Mouse (Mus musculus) forebrain, embryonic 15.5 days (tissue): ENCODE data around the gene Slc45a1. TPM values are rescaled to one million over a fixed set of nuclear protein-coding genes. Genes with fewer than 3 reads are reported as not detected.

ENCODE experiments used
- ATAC-seq: fragments of 200-750 bp; cut with Nextera tagmentation; replicated peaks from 2 replicates; pipeline ENCODE4 v1.8.0; 2017; ENCODE audit warnings: mild to moderate bottlenecking, moderate TSS enrichment, moderate library complexity
- H3K27ac ChIP-seq: fragments of 300-500 bp; sonication (generic); replicated peaks from 2 replicates; pipeline ENCODE4 v1.5.1; 2015; ENCODE audit warnings: mild to moderate bottlenecking, inconsistent platforms
- H3K27me3 ChIP-seq: fragments of 300-500 bp; sonication (generic); 2 replicates; pipeline ENCODE4 v1.6.1; 2015; ENCODE audit warnings: inconsistent platforms
- H3K36me3 ChIP-seq: fragments of 300-500 bp; sonication (generic); 2 replicates; pipeline ENCODE4 v1.6.1; 2015; ENCODE audit warnings: mild to moderate bottlenecking, inconsistent platforms
- H3K4me1 ChIP-seq: fragments of 300-500 bp; sonication (generic); 2 replicates; pipeline ENCODE4 v1.6.1; 2015; ENCODE audit warnings: inconsistent platforms
- H3K4me2 ChIP-seq: fragments of 300-500 bp; sonication (generic); replicated peaks from 2 replicates; pipeline ENCODE4 v1.6.1; 2015; ENCODE audit warnings: mild to moderate bottlenecking, inconsistent platforms
- H3K4me3 ChIP-seq: fragments of 300-500 bp; sonication (generic); 2 replicates; pipeline ENCODE4 v1.5.1; 2015; ENCODE audit warnings: mild to moderate bottlenecking, inconsistent platforms
- H3K9ac ChIP-seq: fragments of 300-500 bp; sonication (generic); replicated peaks from 2 replicates; pipeline ENCODE4 v1.6.1; 2015; ENCODE audit warnings: mild to moderate bottlenecking, inconsistent platforms
- H3K9me3 ChIP-seq: fragments of 300-500 bp; sonication (generic); 2 replicates; pipeline ENCODE4 v1.6.1; 2016; ENCODE audit warnings: inconsistent platforms
- WGBS: fragments of 180-500 bp; shearing (Covaris S2); methylation state at CpG from one replicate; pipeline ENCODE4 v1.1.7; 2015; ENCODE audit warnings: mixed read lengths; 5-methylcytosine and 5-hydroxymethylcytosine counted together
- polyA plus RNA-seq: library from polyadenylated mRNA; unstranded; fragments of >200 nt; fragmentation: Nextera tagmentation; extraction: Ambion mirVana; gene quantifications from 2 replicates; pipeline ENCODE4 v1.2.1, GENCODE M21; 2015

Gene Slc45a1
- polyA plus RNA-seq, 1 experiment from 2014 or later = 19.0 TPM

- no peak overlapping the region for H3K4me2 ChIP-seq
- H3K36me3 ChIP-seq = no peaks in the 10 kb centered on the region
- peaks cover 16% of the 10 kb centered on the region for H3K4me1 ChIP-seq
- no peak overlapping the region for H3K4me3 ChIP-seq
- ATAC-seq = peak; percentile 51; the same call in 1 of the 2 replicates
- H3K27ac ChIP-seq = no peak overlapping the region; the same call in 1 of the 2 replicates
- H3K9me3 ChIP-seq = no peaks in the 10 kb centered on the region
- WGBS = 79% methylated on average over 1 of the region's 1 CpGs
- no peak overlapping the region for H3K9ac ChIP-seq
- no peaks in the 10 kb centered on the region for H3K27me3 ChIP-seq
Measured at GRCm38 (mm10) chr4:150598686-150599085, 53.3 kb downstream of the Slc45a1 start.

- Histone ChIP-seq H3K4me1 (peaks cover 17% of the 10 kb centered on the region), H3K36me3 (no peaks in the 10 kb centered on the region), H3K9ac (no peak overlapping the region), H3K4me3 (no peak overlapping the region), H3K27ac (no peak overlapping the region), H3K9me3 (no peaks in the 10 kb centered on the region), H3K27me3 (no peaks in the 10 kb centered on the region), H3K4me2 (no peak overlapping the region)
- ATAC-seq = no peak
- WGBS = 88% methylated on average over 5 of the region's 5 CpGs
Measured at GRCm38 (mm10) chr4:150595991-150596390, 56.0 kb downstream of the Slc45a1 start.

GRCm38 (mm10) chr4:150595071-150595470 lies 56.9 kb downstream of the Slc45a1 start:
- no peak for ATAC-seq
- Histone ChIP-seq H3K27ac (no peak overlapping the region), H3K36me3 (no peaks in the 10 kb centered on the region), H3K9ac (no peak overlapping the region), H3K9me3 (no peaks in the 10 kb centered on the region), H3K4me2 (no peak overlapping the region), H3K4me3 (no peak overlapping the region), H3K4me1 (peaks cover 21% of the 10 kb centered on the region), H3K27me3 (no peaks in the 10 kb centered on the region)
- WGBS = 85% methylated on average over 3 of the region's 3 CpGs

GRCm38 (mm10) chr4:150594298-150594829 lies 57.6 kb downstream of the Slc45a1 start:
- no peaks in the 10 kb centered on the region for H3K9me3 ChIP-seq
- WGBS = 94% methylated on average over 4 of the region's 4 CpGs
- no peak overlapping the region for H3K27ac ChIP-seq
- no peak for ATAC-seq
- peaks cover 16% of the 10 kb centered on the region for H3K4me1 ChIP-seq
- no peaks in the 10 kb centered on the region for H3K36me3 ChIP-seq
- H3K27me3 ChIP-seq = no peaks in the 10 kb centered on the region
- H3K4me3 ChIP-seq = no peak overlapping the region
- H3K4me2 ChIP-seq = no peak overlapping the region
- H3K9ac ChIP-seq = no peak overlapping the region

GRCm38 (mm10) chr4:150593473-150594217 lies 58.3 kb downstream of the Slc45a1 start:
- Histone ChIP-seq H3K27ac (no peak overlapping the region), H3K4me1 (peaks cover 10% of the 10 kb centered on the region; the same call in 1 of the 2 replicates), H3K27me3 (no peaks in the 10 kb centered on the region), H3K9ac (no peak overlapping the region), H3K36me3 (no peaks in the 10 kb centered on the region), H3K9me3 (no peaks in the 10 kb centered on the region), H3K4me2 (no peak overlapping the region), H3K4me3 (no peak overlapping the region)
- ATAC-seq = no peak
- 84% methylated on average over 4 of the region's 4 CpGs for WGBS

GRCm38 (mm10) chr4:150592087-150592486 lies 59.9 kb downstream of the Slc45a1 start:
- Histone ChIP-seq H3K27me3 (no peaks in the 10 kb centered on the region), H3K9ac (no peak overlapping the region), H3K9me3 (no peaks in the 10 kb centered on the region), H3K4me2 (no peak overlapping the region), H3K36me3 (no peaks in the 10 kb centered on the region), H3K27ac (no peak overlapping the region), H3K4me3 (no peak overlapping the region), H3K4me1 (peaks cover 12% of the 10 kb centered on the region)
- 87% methylated on average over 6 of the region's 6 CpGs for WGBS
- ATAC-seq = no peak

GRCm38 (mm10) chr4:150591602-150592001 lies 60.4 kb downstream of the Slc45a1 start:
- ATAC-seq = no peak
- H3K4me3 ChIP-seq = no peak overlapping the region

GRCm38 (mm10) chr4:150590621-150591282 lies 61.2 kb downstream of the Slc45a1 start:
- H3K27ac ChIP-seq = no peak overlapping the region
- peaks cover 17% of the 10 kb centered on the region for H3K4me1 ChIP-seq
- no peaks in the 10 kb centered on the region for H3K36me3 ChIP-seq
- no peaks in the 10 kb centered on the region for H3K27me3 ChIP-seq
- H3K9ac ChIP-seq = no peak overlapping the region
- no peak overlapping the region for H3K4me2 ChIP-seq
- WGBS = 39% methylated on average over 3 of the region's 3 CpGs
- no peak overlapping the region for H3K4me3 ChIP-seq
- H3K9me3 ChIP-seq = no peaks in the 10 kb centered on the region
- ATAC-seq = no peak

More at GRCm38 (mm10) chr4:150591602-150592001, 60.4 kb downstream of the Slc45a1 start:
- WGBS = 74% methylated on average over 4 of the region's 4 CpGs
- no peaks in the 10 kb centered on the region for H3K36me3 ChIP-seq
- no peaks in the 10 kb centered on the region for H3K27me3 ChIP-seq
- H3K4me1 ChIP-seq = peaks cover 17% of the 10 kb centered on the region
- no peak overlapping the region for H3K9ac ChIP-seq
- H3K4me2 ChIP-seq = no peak overlapping the region
- 0 out of 2 replicates have a peak overlapping the region, but pooled peaks have one; percentile 6 for H3K27ac ChIP-seq
- no peaks in the 10 kb centered on the region for H3K9me3 ChIP-seq

GRCm38 (mm10) chr4:150588300-150588621 lies 63.7 kb downstream of the Slc45a1 start:
- Histone ChIP-seq H3K4me2 (no peak overlapping the region), H3K27me3 (no peaks in the 10 kb centered on the region), H3K27ac (no peak overlapping the region), H3K9me3 (no peaks in the 10 kb centered on the region), H3K4me1 (peaks cover 37% of the 10 kb centered on the region), H3K4me3 (no peak overlapping the region), H3K36me3 (no peaks in the 10 kb centered on the region), H3K9ac (no peak overlapping the region)
- WGBS = 89% methylated on average over 2 of the region's 2 CpGs
- ATAC-seq = no peak

GRCm38 (mm10) chr4:150587597-150588299 lies 64.2 kb downstream of the Slc45a1 start:
- H3K4me3 ChIP-seq = no peak overlapping the region
- H3K9ac ChIP-seq = no peak overlapping the region
- H3K4me2 ChIP-seq = no peak overlapping the region
- no peaks in the 10 kb centered on the region for H3K36me3 ChIP-seq
- ATAC-seq = no peak
- H3K27me3 ChIP-seq = no peaks in the 10 kb centered on the region
- no peaks in the 10 kb centered on the region for H3K9me3 ChIP-seq
- H3K27ac ChIP-seq = no peak overlapping the region
- 80% methylated on average over 8 of the region's 8 CpGs for WGBS
- H3K4me1 ChIP-seq = peaks cover 42% of the 10 kb centered on the region

- Histone ChIP-seq H3K4me1 (peaks cover 51% of the 10 kb centered on the region), H3K27me3 (no peaks in the 10 kb centered on the region), H3K27ac (no peak overlapping the region), H3K9me3 (no peaks in the 10 kb centered on the region), H3K4me3 (no peak overlapping the region), H3K9ac (no peak overlapping the region), H3K36me3 (no peaks in the 10 kb centered on the region), H3K4me2 (no peak overlapping the region)
- ATAC-seq = no peak
- WGBS = 96% methylated on average over 5 of the region's 5 CpGs
Measured at GRCm38 (mm10) chr4:150586275-150586674, 65.7 kb downstream of the Slc45a1 start.

GRCm38 (mm10) chr4:150585800-150586199 lies 66.2 kb downstream of the Slc45a1 start:
- Histone ChIP-seq H3K4me2 (no peak overlapping the region), H3K27ac (no peak overlapping the region), H3K9me3 (no peaks in the 10 kb centered on the region), H3K4me3 (no peak overlapping the region), H3K4me1 (peaks cover 48% of the 10 kb centered on the region), H3K36me3 (no peaks in the 10 kb centered on the region), H3K9ac (no peak overlapping the region), H3K27me3 (no peaks in the 10 kb centered on the region)
- WGBS = 90% methylated on average over 2 of the region's 2 CpGs
- no peak for ATAC-seq
